Mouse (Mus musculus) bone marrow macrophage, adult 2 months (primary cell): ENCODE measurements around the gene Pnma5. TPM values are rescaled to one million over a fixed set of nuclear protein-coding genes. Genes with fewer than 3 reads are reported as not detected.
A peak's percentile ranks its signal among the peaks of the same experiment; 100 is the strongest.

Source experiments
- H3K27ac ChIP-seq: 2 replicates; pipeline ENCODE4 v1.5.1; 2012; ENCODE audit warnings: low read depth, low read length; ENCODE audit not compliant: insufficient read depth
- H3K4me1 ChIP-seq: 2 replicates; pipeline ENCODE4 v1.6.1; 2012; ENCODE audit warnings: low read length; ENCODE audit not compliant: control insufficient read depth, insufficient read depth
- H3K4me3 ChIP-seq: 2 replicates; pipeline ENCODE4 v1.5.1; 2012; ENCODE audit warnings: mild to moderate bottlenecking, low read length, moderate library complexity; ENCODE audit not compliant: insufficient read depth
- CTCF ChIP-seq: IDR thresholded peaks from 2 replicates; pipeline ENCODE4 v1.5.1; 2012; ENCODE audit warnings: low read depth, mild to moderate bottlenecking, low read length, moderate library complexity
- POLR2A ChIP-seq: IDR thresholded peaks from 2 replicates; pipeline ENCODE4 v1.6.1; 2012; ENCODE audit warnings: mild to moderate bottlenecking, low read depth, low read length, borderline replicate concordance
- polyA plus RNA-seq: library from polyadenylated mRNA; stranded (reverse); fragments of >200 nt; gene quantifications from 2 replicates; pipeline ENCODE4 v1.2.4, GENCODE M21; 2012; ENCODE audit not compliant: missing spikeins, insufficient read depth, insufficient read length

Pnma5 gene
- polyA plus RNA-seq, 1 experiment, result not detected

GRCm38 (mm10) chrX:72986841-72987519 lies 49.9 kb downstream of the Pnma5 start, which contains the start of gene Zfp185:
Gene Zfp185, plus strand, starts transcription at chrX:72987339.
- no peaks in the 10 kb centered on the region for H3K4me1 ChIP-seq
- H3K27ac ChIP-seq, result no peak within 1 kb of the TSS
- TF ChIP-seq CTCF, result no peak
- TF ChIP-seq POLR2A, result no peak
- H3K4me3 ChIP-seq, result peak within 1 kb of the TSS; percentile 43

GRCm38 (mm10) chrX:72985607-72986006 lies 51.3 kb downstream of the Pnma5 start:
- H3K4me1 ChIP-seq, result no peaks in the 10 kb centered on the region
- no peak overlapping the region for H3K27ac ChIP-seq
- no peak for TF ChIP-seq CTCF
- TF ChIP-seq POLR2A, result no peak

More at GRCm38 (mm10) chrX:72985607-72986006, 51.3 kb downstream of the Pnma5 start:
- H3K4me3 ChIP-seq, result no peak overlapping the region

Other genes starting within 250 kb of the Pnma5 start
- not detected in 2 replicates for gene Gabrq, start 211.9 kb downstream of the Pnma5 start, polyA plus RNA-seq
- gene Cetn2, start 118.7 kb downstream of the Pnma5 start, polyA plus RNA-seq, result 34.6 and 36.4 TPM in 2 replicates
- 15.1 and 16.9 TPM in 2 replicates for gene Nsdhl, start 118.5 kb downstream of the Pnma5 start, polyA plus RNA-seq
- not detected in 2 replicates for gene Zfp185, start 49.8 kb downstream of the Pnma5 start, polyA plus RNA-seq
- gene Pnma3, start 27.7 kb upstream of the Pnma5 start, polyA plus RNA-seq, result not detected in 2 replicates
- 4.6 and 4.7 TPM in 2 replicates for gene Xlr4a, start 45.4 kb upstream of the Pnma5 start, polyA plus RNA-seq
- 0.16 TPM in 1 of 2 replicates, not detected in the other for gene Xlr3a, start 60.0 kb upstream of the Pnma5 start, polyA plus RNA-seq
- not detected in 2 replicates for gene Gm14685, start 79.9 kb upstream of the Pnma5 start, polyA plus RNA-seq
- not detected in 2 replicates for gene Xlr5b, start 111.7 kb upstream of the Pnma5 start, polyA plus RNA-seq
- gene DXBay18, start 112.3 kb upstream of the Pnma5 start, polyA plus RNA-seq, result not detected in 2 replicates
- not detected in 2 replicates for gene Spin2d, start 139.9 kb upstream of the Pnma5 start, polyA plus RNA-seq
- 6.2 and 6.9 TPM in 2 replicates for gene Xlr3b, start 155.1 kb upstream of the Pnma5 start, polyA plus RNA-seq
- gene Xlr4b, start 177.2 kb upstream of the Pnma5 start, polyA plus RNA-seq, result 6.6 and 11.4 TPM in 2 replicates
- gene F8a, start 191.2 kb upstream of the Pnma5 start, polyA plus RNA-seq, result 5.2 and 6.0 TPM in 2 replicates
- gene Xlr4c, start 206.0 kb upstream of the Pnma5 start, polyA plus RNA-seq, result 3.6 and 7.3 TPM in 2 replicates
- gene Xlr3c, start 228.3 kb upstream of the Pnma5 start, polyA plus RNA-seq, result not detected in 2 replicates